Mouse (Mus musculus) adrenal gland, adult 8-10 months (tissue): Measurements from ENCODE around the gene Hoxb2. TPM values are rescaled to one million over a fixed set of nuclear protein-coding genes. Genes with fewer than 3 reads are reported as not detected.
A peak's percentile ranks its signal among the peaks of the same experiment; 100 is the strongest.

Source experiments
- DNase-seq: peaks from one replicate; pipeline ENCODE4 v3.0.0; 2022
- total RNA-seq, 4 experiments: library from RNA; stranded (reverse); gene quantifications; 2 replicates each; pipeline ENCODE4 v1.2.4; 2022

Hoxb2 gene
- total RNA-seq, 4 experiments from 2014 or later, result 20.8 to 27.5 (median 23.7) TPM

DNA sequence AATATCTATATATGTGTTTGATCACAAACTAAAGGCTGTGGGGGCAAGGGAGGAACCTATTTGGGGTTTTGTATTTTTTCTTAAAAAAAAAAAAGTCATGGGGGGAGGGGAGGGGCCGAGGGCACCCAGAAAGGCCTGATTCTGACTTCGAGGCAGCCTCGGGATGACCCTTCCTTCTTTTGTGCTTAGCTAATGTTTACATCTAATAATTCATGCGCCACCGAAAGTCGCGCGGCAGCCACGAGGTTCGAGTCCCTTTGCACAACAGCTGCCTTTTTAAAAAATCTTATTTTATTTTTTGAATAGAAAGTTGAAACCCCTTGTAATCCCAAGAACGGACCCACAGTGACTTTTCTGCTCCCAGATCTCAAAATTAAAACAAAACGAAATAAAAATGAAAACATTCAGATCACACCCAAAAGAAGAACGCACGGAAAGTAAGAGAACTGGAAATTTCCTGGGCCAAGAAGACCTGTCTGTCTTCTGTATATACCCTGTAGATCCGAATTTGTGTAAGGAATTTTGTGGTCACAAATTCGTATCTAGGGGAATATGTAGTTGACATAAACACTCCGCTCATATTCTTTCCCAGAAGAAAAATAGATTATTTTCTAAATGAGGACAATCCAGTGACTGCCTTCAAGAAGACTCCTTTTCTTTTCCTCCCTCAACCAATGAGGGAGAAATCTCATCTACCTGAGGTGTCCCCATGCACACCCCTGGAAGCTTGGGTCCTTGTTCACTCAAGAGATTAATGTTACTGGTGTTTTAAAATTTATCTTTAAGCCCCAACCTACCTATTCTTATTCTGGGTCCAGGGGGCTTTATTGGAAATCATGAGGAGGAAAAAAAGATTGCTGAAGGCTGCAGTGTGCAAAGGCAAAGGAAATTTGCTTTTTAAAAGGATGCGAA is 33.4 kb upstream of the Hoxb2 start:
- no peak for DNase-seq

DNA sequence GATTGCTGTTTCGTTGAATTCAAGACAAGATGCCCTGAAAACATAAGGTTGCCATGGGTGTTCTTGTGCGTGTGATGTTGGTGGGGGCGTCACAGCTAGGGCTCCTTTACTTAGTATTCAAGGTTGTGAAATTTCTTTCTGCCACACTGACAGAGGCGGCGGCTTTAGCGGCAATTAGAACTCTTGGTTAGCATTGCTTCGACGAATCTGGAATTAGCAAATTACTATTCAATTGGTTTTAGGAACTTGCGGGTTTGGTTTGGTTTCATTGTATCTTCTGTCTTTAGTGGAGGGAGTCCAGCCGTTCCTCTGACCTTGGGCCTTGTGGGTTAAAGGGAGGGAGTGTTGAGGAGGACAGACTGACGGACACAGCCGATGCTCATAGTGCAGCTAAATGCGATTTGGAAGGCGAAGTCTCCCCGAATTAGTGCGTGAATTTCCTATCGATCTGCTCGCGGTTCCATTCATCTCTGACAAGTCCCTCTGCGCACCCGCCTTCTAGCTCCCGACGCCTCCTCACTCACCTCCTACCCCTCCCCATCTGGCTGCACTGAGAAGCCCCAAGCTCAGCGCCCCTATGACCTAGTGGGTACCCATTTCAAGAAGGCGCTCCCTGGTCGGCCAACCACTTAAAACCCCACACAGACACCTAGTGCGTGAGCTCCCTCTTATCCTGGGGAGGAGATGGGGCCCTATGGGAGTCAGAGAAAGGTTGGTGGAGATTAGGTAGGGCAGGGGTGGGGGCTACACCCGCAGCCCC is 32.5 kb upstream of the Hoxb2 start, which contains the start of gene Hoxb4:
TSS of gene Hoxb4 (plus strand) at position 660 of the 760 bp plus-strand sequence.
- DNase-seq, result no peak

DNA sequence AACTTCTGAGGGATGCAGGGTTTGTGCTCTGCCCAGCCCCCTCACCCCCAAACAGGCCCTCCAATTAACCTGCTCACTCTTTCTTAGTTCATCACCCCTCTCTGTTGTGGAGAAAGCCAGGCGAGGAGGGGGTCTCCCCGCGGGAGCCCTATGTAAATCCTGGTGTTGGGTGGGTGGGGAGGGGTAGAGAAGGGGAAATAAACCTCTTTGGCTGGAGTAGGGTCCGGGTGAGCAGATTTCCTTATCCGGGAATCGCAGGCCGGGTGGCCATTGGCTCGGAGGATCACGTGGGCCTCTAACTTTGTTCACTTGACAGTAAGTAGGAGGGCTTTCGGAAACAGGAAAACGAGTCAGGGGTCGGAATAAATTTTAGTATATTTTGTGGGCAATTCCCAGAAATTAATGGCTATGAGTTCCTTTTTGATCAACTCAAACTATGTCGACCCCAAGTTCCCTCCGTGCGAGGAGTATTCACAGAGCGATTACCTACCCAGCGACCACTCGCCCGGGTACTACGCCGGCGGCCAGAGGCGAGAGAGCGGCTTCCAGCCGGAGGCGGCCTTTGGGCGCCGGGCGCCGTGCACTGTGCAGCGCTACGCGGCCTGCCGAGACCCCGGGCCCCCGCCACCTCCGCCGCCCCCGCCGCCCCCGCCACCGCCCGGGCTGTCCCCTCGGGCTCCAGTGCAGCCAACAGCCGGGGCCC is 31.8 kb upstream of the Hoxb2 start:
- DNase-seq, result peak; percentile 82

DNA sequence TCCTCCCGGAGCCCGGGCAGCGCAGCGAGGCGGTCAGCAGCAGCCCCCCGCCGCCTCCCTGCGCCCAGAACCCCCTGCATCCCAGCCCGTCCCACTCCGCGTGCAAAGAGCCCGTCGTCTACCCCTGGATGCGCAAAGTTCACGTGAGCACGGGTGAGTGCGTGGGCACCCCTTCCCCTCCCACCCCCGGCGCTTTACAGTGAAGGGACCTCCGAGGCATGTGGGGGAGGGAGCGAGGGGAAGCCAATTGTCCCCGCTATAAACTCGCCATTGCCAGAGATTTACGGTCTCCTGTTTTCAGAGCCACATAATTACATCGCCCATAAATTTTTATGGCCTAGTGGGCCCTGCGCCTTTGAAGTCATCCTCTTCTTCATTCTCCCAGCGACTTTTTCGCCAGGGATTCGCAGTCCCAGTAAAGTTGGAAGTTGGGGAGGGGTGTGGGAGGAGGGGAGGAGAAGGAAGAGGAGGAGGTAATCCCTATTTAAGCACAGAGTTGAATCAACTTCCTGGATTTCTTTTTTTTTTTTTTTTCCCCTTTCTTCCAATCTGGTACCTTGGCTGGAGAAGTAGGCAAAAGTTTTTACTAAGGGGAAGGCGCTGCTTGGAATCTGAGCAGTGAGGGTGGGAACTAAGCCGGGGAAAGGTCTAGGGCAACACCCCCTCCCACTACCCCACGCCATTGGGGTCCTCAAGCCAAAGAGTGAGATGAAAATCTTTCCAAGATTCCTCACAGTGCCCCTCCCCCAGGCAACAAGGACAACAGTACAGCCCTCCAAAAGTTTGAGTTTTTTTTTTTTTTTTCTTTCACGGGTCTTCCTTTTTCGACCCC is 31.0 kb upstream of the Hoxb2 start:
- no peak for DNase-seq

DNA sequence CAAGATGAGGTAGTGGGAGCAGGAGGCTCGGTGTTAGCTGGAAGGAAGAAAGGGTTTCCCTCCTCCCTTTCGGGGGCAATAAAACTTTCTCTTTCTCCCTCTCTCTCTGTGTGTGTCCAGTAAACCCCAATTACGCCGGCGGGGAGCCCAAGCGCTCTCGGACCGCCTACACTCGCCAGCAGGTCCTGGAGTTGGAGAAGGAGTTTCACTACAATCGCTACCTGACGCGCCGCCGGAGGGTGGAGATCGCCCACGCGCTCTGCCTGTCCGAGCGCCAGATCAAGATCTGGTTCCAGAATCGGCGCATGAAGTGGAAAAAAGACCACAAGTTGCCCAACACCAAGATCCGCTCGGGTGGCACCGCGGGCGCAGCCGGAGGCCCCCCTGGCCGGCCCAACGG is 30.4 kb upstream of the Hoxb2 start:
- no peak for DNase-seq

DNA sequence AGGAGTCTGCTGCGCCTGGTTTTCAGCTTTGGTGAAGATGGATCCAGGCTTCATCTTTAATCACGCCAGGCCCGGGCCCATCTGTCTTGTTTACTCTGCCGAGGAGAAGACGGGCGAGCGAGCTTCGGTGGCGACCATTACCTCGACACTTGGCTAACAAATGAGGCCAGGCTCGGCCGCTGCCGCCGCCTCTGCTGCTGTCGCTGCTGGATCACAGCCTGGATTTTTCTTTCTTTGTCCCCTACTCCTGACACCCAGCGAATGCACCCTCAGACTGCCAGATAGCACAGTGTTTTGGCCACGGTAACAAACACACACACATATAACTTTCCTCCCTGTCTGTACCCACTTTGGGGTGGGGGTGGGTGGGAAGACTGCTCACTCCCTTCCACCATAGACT is 29.6 kb upstream of the Hoxb2 start:
- DNase-seq, result no peak

DNA sequence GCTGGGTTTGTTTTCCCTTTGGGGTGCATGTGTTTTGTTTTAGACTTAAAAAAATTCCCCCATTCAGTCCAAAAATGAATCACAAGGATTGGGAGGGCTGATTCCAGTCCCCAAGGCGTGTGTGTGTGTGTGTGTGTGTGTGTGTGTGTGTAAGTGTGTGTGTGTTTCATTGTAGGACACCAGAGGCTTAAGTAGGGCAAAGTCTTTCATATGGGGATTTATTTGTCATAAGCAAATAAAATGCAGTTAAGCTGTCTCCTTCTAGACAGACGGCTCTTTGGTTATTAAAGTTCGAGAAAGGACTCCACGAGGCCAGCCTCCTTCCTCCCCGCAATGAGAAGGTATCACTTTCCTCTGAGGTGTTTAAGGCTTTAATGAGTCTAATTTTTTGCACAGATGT is 28.5 kb upstream of the Hoxb2 start:
- no peak for DNase-seq

DNA sequence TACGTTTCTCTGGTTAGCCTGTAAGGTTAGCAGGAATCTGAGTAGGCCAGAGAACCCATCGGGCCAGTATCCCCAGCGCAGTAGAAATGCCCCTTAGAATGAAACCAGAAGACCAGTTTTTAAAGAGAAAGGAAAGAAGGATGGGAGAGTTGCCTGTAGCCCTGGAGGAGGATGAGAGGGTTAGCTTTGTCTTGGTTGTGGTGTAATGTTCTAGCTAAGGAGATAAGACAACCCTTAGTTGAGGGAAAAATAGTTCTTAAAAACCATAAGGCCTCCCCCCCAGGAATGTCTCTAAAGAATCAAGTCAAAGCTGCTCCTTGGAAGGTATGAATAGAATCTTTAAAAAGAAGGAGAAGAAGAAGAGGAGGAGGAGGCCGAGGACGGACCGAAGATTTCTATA is 27.6 kb upstream of the Hoxb2 start:
- no peak for DNase-seq

DNA sequence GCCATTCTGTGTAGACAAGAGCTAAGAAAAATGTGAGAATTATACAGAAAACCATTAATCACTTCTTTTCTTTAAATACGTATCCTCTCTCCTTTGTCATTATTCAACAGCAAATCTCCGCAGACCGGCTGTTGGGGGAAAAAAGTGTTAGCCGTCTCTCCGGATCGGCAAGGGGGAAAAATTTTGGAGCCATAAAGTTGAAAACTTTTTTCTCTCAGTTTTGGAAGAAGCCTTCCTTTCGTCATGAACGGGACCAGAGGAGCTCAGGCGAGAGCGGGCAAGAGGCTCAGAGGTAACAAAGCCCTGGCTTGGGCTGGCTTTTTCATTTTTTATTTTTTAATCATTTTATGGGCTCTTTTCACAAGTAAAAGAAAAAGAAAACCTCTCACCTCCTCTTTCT is 27.2 kb upstream of the Hoxb2 start, which contains the start of gene Hoxb3:
TSS of gene Hoxb3 (plus strand) at position 173 of the 400 bp plus-strand sequence.
- no peak for DNase-seq

DNA sequence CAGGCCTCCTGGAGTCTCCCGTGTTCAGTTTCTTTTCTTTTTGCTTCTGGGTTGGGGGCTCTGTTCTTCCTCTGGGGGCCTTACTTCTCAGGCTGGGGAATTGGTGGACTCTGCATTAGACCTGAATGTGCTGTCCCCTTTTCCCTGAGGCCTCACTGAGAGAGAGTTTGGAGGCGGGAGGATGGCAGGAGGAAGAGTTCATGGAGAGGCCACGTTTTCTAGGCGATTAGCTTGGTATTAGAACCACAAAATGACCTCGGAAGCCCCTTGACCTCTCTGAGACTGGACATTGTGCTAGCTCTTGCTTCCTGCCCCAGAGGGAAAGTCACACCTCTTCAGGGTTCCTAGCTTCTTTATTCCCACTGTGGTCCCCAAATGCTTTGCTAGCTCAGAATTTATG is 26.2 kb upstream of the Hoxb2 start:
- no peak for DNase-seq

DNA sequence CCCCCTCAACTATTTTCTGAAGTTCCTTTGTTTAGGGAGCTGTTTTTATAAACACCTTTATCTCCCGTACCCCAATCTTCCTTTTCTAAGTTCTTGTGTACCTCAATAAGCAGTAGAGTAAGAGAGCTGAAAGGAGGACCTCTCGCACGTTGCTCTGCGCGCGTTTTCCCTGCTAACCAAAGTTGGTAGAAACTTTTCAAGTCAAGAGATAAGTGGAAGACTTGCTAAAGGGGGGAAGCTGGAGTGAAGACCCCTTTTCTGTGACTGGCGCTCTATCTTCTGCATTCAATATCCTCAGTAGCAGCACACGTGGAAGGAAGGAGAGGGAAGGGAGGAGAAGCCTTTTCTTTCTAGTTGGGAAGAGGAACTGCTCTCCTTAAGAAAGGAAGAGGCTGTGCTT is 25.4 kb upstream of the Hoxb2 start:
- no peak for DNase-seq

DNA sequence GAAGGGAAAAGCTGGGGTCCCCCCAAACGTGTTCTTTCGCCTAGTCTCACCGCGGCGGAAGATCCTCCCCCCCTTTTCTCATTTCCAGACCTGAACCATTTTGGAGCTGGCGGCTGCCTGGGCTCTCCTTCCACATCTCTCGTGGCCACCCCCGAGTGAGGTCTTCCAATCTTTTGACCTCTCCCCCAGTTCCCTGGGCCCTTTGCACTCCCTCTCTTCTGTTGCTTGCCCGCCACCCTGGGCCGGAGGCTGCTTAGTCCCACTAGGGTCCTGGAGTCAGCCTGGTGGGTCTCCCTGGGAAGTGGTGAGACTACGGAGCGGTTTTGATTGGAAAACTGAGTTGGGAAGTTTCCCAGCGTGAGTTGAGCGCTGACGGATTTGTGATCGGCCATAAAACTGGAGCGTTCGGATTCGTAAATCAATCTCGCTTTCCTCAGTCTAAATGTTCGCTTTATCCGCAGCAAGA is 24.5 kb upstream of the Hoxb2 start:
- no peak for DNase-seq

DNA sequence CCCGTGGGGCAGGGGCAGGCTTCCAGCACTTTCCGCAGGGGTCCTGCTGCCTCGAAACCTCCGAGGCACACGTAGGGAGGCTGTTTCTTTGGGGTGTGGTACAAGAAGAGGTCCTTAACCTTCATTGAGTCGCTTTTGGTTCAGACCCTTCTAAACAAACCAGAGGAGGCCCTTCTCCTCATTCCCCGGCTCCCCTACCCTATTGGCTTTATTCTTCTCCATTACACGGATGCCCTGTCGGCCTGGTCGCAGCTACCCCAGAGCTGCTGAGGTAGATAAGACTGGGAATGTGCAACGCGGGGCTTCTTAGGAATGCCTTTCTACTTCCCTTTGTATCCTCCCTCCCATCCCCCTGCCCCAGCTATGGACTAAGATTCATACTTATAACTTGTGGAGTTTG is 23.6 kb upstream of the Hoxb2 start:
- no peak for DNase-seq

DNA sequence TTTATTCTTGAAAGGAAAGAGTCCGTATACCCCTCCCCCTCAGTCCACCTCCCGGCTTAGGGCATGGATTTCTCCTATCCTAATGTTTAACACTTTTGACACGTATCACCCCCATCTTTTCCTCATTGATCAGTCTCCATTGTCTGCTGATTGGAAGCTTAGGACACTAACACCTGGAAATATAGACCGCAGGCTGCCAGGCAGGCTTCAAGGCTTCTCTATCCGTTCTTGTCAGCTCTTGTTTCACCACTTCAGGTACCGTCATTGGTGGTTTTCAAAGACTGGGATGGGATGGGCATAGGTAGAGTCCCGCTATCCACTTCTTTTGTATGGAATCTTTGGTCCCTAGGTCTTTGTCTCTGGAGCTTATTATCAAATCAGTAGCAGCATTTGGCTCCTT is 23.2 kb upstream of the Hoxb2 start:
- no peak for DNase-seq

DNA sequence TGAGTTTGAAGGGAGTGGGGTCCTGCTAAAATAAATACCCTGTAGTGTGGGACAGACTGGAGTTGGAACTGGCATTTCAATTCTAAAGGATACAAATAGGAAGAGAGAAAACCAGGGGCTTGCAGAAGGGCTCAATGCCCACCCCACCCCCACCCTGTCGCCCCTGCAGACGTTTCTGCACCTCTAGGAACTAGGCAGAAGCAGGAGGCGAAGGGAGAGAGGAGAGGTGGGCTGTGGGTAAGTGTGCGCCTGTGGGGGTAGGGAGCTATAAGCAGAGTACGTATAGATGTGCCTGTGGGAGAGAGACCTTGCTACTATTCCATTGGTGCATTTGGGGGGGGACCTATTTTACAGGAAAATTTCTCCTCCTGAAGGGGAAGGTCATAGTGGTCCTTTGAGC is 22.6 kb upstream of the Hoxb2 start:
- no peak for DNase-seq

DNA sequence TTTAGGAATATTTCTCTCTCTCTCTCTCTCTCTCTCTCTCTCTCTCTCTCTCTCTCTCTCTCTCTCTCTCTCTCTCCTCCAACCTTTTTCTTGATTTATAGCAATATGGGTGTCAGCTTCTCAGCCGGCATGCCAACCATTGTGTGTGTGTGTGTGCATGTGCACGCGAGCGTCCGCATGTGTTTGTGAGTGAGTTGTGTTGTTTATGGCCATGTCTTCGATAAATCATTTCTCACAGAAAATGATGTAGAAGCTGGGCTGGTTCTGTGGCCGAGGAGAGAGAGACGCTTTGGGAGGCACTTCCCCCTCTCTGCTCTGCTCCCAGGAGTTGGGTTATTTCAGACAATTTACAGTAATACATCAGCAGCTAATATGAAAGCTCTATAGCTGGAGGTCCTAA is 21.7 kb upstream of the Hoxb2 start:
- no peak for DNase-seq

DNA sequence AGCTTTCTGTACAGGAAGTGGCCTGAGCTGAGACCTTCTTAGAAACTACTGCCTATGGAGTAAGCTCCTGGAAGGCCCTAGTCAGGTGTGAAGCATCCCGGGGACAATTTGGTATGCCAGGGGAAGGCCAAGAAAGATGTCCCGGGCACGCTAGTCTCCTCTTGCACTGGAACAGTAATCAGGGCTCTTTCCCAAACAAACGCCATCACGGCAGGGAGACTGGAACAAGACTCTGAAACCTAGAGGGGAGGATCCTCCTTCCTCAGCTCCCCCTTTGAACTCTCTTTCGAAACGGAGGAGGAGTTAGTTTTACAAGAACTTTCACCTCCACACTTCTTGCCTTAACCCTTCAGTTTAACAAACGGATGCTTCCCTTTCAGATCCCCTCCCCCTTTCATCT is 18.2 kb upstream of the Hoxb2 start:
- no peak for DNase-seq

DNA sequence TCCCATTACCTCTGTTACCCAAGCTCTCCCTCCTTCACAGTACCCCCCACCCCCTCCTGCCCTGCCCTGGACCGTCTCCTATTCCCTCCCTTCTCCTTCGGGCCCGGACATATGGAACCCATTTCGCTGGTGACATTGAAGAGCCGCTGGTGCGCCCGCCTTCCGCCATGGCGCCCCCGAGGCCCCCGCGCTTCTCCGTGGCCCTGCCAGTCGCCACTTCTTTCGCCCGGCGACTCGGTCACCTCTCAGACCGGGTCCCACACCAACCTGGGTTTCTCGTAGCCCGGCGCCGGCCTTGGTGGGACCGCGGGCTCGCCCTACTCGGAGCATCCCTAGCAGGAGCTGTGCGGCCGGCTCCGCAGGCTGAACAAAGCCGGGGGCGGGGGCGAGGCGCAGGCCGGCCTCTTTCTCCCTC is 17.7 kb upstream of the Hoxb2 start:
- DNase-seq, result no peak

DNA sequence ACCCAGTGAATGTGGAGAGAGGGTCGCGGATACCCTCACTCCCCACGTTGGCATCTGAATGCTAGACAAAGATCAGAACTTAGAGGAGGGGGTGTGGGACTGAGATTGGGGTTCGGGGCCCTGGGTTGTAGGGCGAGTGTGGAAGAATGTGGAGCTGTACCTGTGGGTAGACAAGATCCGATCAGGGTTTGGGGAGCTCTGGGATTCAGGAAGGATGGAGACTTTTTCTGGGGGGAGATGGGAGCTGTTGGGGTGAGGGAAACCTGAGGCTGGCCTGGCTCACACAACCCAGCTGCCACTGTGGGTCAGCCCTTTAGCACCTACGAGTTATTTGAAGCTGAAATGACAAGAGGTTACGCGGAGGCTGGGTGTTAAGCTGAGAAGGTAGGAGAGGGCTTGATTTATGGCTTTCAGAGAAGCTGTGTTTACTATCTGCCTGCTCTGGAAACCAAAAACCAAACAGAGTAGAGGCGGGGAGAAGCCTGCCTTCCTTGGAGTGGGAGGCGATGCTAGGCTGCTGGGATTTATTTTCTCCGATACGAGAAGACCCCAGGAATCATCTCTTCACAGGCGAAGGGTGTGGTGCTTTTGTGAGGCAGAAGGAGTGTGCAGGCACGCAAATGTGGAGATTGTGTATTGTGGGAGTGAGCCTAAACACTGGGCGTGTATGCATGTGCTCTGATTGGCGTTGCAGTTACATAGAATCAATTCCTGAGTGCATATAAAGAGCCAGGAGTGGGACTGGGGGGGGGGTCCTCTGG is 16.9 kb upstream of the Hoxb2 start:
- no peak for DNase-seq

DNA sequence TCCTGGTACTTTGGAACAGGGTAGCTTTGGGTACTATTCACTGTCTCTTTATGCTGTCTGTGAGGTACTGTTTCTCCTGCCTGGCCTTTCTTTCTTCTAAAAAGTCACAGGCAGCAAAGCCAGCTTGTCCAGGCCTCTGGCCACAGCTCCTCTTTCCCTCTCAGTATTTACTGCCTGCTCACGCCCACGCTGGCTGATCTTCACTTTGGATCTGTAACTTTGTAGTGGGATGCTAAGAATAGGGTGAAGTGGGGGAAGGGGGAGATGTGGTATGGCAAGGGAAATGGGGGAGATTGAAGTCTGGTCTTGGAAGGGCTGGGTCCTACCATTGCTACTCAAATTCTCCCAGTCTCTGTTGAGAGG is 16.3 kb upstream of the Hoxb2 start:
- no peak for DNase-seq

DNA sequence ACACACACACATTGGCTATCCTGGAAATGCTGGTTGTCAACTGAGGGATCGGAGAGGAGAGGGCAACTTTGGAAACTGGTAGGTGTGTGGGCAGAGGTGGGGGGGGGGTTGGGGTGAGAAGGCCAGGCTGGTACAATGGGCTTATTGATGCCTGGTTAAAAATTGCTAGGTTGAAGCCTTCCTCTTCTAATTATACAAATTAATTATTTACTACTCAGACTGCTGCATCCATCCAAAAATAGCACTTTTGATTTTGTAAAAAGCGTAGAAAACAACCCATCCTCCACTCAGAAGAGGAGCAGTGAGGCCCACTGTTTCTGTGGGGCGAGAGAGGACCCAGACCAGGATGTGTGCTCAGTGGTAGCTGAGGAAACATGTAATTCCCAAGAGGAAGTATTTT is 15.3 kb upstream of the Hoxb2 start:
- no peak for DNase-seq
